Comparison of ENCODE assay signal across 8 mouse cellular contexts in genomic region chr7:138840594-138841021, GRCm38 (mm10). TPM values are rescaled to one million over a fixed set of nuclear protein-coding genes. Genes with fewer than 3 reads are reported as not detected.
DNase-seq lines count a peak whose midpoint lies in the region; ATAC-seq and TF ChIP-seq lines count a peak whose summit lies in the region.
"Had no signal": no experiment of that assay in that cellular context is flagged by ENCODE, and none has a peak within 500 bp of the region (broad histone marks: within the 10 kb centered on the region; RNA-seq: fewer than 3 reads in every experiment).

No protein-coding gene starts in this region.

- 37% methylated on average over 4 of the region's 4 CpGs for WGBS in cerebellum, adult 2 months
- WGBS in forebrain, postnatal 0 days: 51% methylated on average over 4 of the region's 4 CpGs
- 37% methylated on average over 4 of the region's 4 CpGs for WGBS in hindbrain, embryonic 14.5 days

- H3K4me3 ChIP-seq in cerebellum, adult 2 months (replicated peaks; ENCODE audit: insufficient read depth, low read depth, low read length): no peak overlapping the region
- no peak overlapping the region for H3K4me3 ChIP-seq in forebrain, postnatal 0 days (ENCODE audit: low read depth, low read length)
- H3K4me3 ChIP-seq in hindbrain, embryonic 14.5 days (replicated peaks; ENCODE audit: low read length): no peak overlapping the region
- H3K4me3 ChIP-seq: neural tube, embryonic 13.5 days had no signal

- H3K36me3 ChIP-seq in forebrain, postnatal 0 days (ENCODE audit: insufficient read depth): peaks cover 10% of the 10 kb centered on the region; the same call in 1 of the 2 replicates
- H3K36me3 ChIP-seq in hindbrain, embryonic 14.5 days (replicated peaks; ENCODE audit: control insufficient read depth, insufficient read depth): peaks cover 11% of the 10 kb centered on the region

- H3K9ac ChIP-seq in forebrain, postnatal 0 days: no peak overlapping the region
- H3K9ac ChIP-seq in hindbrain, embryonic 14.5 days: no peak overlapping the region

- H3K9me3 ChIP-seq in forebrain, postnatal 0 days (ENCODE audit: low read length): no peaks in the 10 kb centered on the region
- H3K9me3 ChIP-seq in hindbrain, embryonic 14.5 days (ENCODE audit: control insufficient read depth, low read length): no peaks in the 10 kb centered on the region
- H3K9me3 ChIP-seq: neural tube, embryonic 13.5 days had no signal

- no peak overlapping the region for H3K4me2 ChIP-seq in forebrain, postnatal 0 days (ENCODE audit: low read depth)
- no peak overlapping the region for H3K4me2 ChIP-seq in hindbrain, embryonic 14.5 days (replicated peaks)
- H3K4me2 ChIP-seq: neural tube, embryonic 13.5 days had no signal

- H3K4me1 ChIP-seq in cerebellum, adult 2 months (ENCODE audit: control insufficient read depth, insufficient read depth, low read length): peaks cover 18% of the 10 kb centered on the region
- H3K4me1 ChIP-seq in forebrain, postnatal 0 days (ENCODE audit: insufficient read depth): peaks cover 29% of the 10 kb centered on the region
- H3K4me1 ChIP-seq in hindbrain, embryonic 14.5 days (replicated peaks; ENCODE audit: control insufficient read depth, insufficient read depth, low read length): peaks cover 34% of the 10 kb centered on the region

- no peaks in the 10 kb centered on the region for H3K27me3 ChIP-seq in cerebellum, adult 2 months (ENCODE audit: control insufficient read depth, insufficient read depth, low read length)
- H3K27me3 ChIP-seq in forebrain, postnatal 0 days (ENCODE audit: insufficient read depth, low read length): no peaks in the 10 kb centered on the region
- no peaks in the 10 kb centered on the region for H3K27me3 ChIP-seq in hindbrain, embryonic 14.5 days (ENCODE audit: control insufficient read depth, insufficient read depth, low read length)
- H3K27me3 ChIP-seq: neural tube, embryonic 13.5 days had no signal

- peak; percentile 90 for DNase-seq in R1 (ENCODE audit: low read depth, low spot score)
- peak; percentile 77 to 84 for DNase-seq in cerebellum, adult 2 months
- DNase-seq in forebrain, postnatal 0 days: peak; percentile 93
- DNase-seq in hindbrain, embryonic 14.5 days (ENCODE audit: low spot score): peak; percentile 91
- DNase-seq in layer of hippocampus, postnatal 25 days (ENCODE audit: extremely low spot score in 1 of 2, low spot score in 1 of 2): peak; percentile 49 to 89
- DNase-seq in spleen, adult 12 weeks (ENCODE audit: low spot score): peak; percentile 17

- TF ChIP-seq POLR2A in cerebellum, adult 2 months (IDR thresholded peaks at IDR 0.05; ENCODE audit: borderline replicate concordance, insufficient read depth, low read length): no peak

- no peak overlapping the region for H3K27ac ChIP-seq in cerebellum, adult 2 months (ENCODE audit: insufficient read depth, low read length)
- H3K27ac ChIP-seq in forebrain, postnatal 0 days (ENCODE audit: low read depth, low read length): no peak overlapping the region
- no peak overlapping the region for H3K27ac ChIP-seq in hindbrain, embryonic 14.5 days

- peak; percentile 46 for ATAC-seq in forebrain, postnatal 0 days
- no peak for ATAC-seq in hindbrain, embryonic 14.5 days (ENCODE audit: low FRiP score)
- ATAC-seq in megakaryocyte, adult 5-6 weeks (ENCODE audit: poor library complexity, severe bottlenecking): peak; percentile 80

- TF ChIP-seq CTCF in cerebellum, adult 2 months (IDR thresholded peaks at IDR 0.05; ENCODE audit: borderline replicate concordance, insufficient read depth, low read depth, low read length): peak; percentile 75
- TF ChIP-seq CTCF in forebrain, postnatal 0 days (IDR thresholded peaks at IDR 0.05; ENCODE audit: low read depth): peak; percentile 85

RNA-seq across cellular contexts. Expression of gene Ppp2r2d, which starts 5.3 kb away (rescaled TPM):
- 70.0 and 74.9 TPM in 2 replicates for polyA plus RNA-seq in cerebellum, adult 2 months (2012; rRNA removed)
- total RNA-seq in forebrain, postnatal 0 days (2014; rRNA removed): 115 TPM in 2 replicates
- polyA plus RNA-seq in forebrain, postnatal 0 days (2015; fragmentation: Nextera tagmentation; extraction: Ambion mirVana): 90.3 and 99.4 TPM in 2 replicates
- polyA plus RNA-seq in hindbrain, embryonic 14.5 days (2014; fragmentation: Nextera tagmentation; extraction: Ambion mirVana): 99.4 and 106 TPM in 2 replicates
- 10 to 100 TPM; 64.2 to 64.3 TPM for total RNA-seq in layer of hippocampus, postnatal 25 days (2021)
- total RNA-seq in megakaryocyte, adult 5-6 weeks (2015): 33.2 and 36.6 TPM in 2 replicates
- total RNA-seq in megakaryocyte, adult 5-6 weeks (2017): 30.9 and 33.5 TPM in 2 replicates

RNA-seq across cellular contexts. Expression of gene Mapk1ip1, which starts 5.5 kb away (rescaled TPM):
- 87.6 and 88.7 TPM in 2 replicates for polyA plus RNA-seq in cerebellum, adult 2 months (2012; rRNA removed)
- 34.8 and 35.1 TPM in 2 replicates for total RNA-seq in forebrain, postnatal 0 days (2014; rRNA removed)
- polyA plus RNA-seq in forebrain, postnatal 0 days (2015; fragmentation: Nextera tagmentation; extraction: Ambion mirVana): 31.9 and 34.1 TPM in 2 replicates
- 30.3 and 32.7 TPM in 2 replicates for polyA plus RNA-seq in hindbrain, embryonic 14.5 days (2014; fragmentation: Nextera tagmentation; extraction: Ambion mirVana)
- total RNA-seq in layer of hippocampus, postnatal 25 days (2021): 10 to 100 TPM; 36.9 to 50.0 TPM
- total RNA-seq in megakaryocyte, adult 5-6 weeks (2015): 9.1 and 14.6 TPM in 2 replicates
- 9.2 and 10.1 TPM in 2 replicates for total RNA-seq in megakaryocyte, adult 5-6 weeks (2017)

Comparison
In these comparisons a context has a peak if more than half of its experiments do, and no peak if none do; other contexts are left out.
1. DNase-seq: peak in every context shown above with its lines; median percentile 93 in forebrain, postnatal 0 days; 91 in hindbrain, embryonic 14.5 days; 90 in R1; 80 in cerebellum, adult 2 months; 69 in layer of hippocampus, postnatal 25 days; 17 in spleen, adult 12 weeks.